Mouse (Mus musculus): ENCODE data around the gene Pygm. TPM values are rescaled to one million over a fixed set of nuclear protein-coding genes. Genes with fewer than 3 reads are reported as not detected.

Gene Pygm
- polyA plus RNA-seq, 1 experiment from 2014 or later: 14.4 TPM

DNA sequence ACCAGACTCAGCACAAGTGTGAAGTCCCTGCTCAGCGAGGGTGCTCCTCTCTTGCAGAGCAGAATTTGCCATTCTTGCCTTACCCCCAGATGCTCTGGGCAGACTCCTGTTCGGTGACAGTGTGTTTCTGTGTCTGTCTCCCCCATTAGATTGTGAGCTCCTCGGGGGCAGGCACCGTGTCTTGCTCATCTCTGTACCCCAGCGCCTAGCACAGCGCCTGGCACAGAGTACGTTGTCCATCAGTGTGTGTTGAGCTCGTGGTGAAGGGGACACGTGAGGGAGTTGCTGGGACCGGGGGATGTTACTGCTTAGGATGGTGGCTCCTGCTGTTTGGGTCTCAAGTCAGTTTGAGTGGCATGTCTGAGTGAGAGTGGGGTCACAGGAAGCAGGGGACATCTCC, 19.7 kb downstream of the Pygm start:
- Histone ChIP-seq H3K4me2 (replicated peaks) (no peak overlapping the region), H3K27ac (no peak overlapping the region), H3K36me3 (no peaks in the 10 kb centered on the region), H3K9me3 (no peaks in the 10 kb centered on the region), H3K4me3 (no peak overlapping the region), H3K27me3 (peaks cover 70% of the 10 kb centered on the region), H3K9ac (no peak overlapping the region), H3K4me1 (peaks cover 31% of the 10 kb centered on the region)
- 86% methylated on average over 10 of the region's 10 CpGs for WGBS
- ATAC-seq (ENCODE audit: low FRiP score, low read depth): no peak

DNA sequence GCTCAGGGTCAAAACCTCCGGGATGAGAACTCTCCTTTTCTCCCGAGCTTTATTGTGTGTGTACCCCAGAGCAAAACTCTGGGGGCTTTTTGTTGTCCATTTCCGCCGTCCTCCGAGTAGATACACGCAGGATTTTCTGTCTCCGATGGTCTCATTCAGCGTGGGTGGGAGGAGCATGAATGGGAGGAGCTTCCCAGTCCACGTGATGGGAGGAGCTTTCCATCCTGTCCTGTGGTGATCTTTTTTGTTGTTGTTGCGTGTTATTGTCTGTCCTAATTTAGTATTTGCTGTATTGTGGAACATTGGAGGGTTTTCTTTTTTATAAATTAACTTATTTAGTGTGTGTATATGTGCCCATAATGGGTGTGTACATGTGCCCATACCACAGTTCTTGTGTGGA, 21.2 kb downstream of the Pygm start:
- H3K36me3 ChIP-seq: no peaks in the 10 kb centered on the region
- H3K9me3 ChIP-seq: no peaks in the 10 kb centered on the region
- H3K4me2 ChIP-seq (replicated peaks): no peak overlapping the region
- H3K27me3 ChIP-seq: peaks cover 55% of the 10 kb centered on the region
- no peak overlapping the region for H3K9ac ChIP-seq
- no peak overlapping the region for H3K27ac ChIP-seq
- WGBS: 71% methylated on average over 10 of the region's 10 CpGs
- H3K4me3 ChIP-seq: no peak overlapping the region
- H3K4me1 ChIP-seq: peaks cover 16% of the 10 kb centered on the region
- ATAC-seq (ENCODE audit: low FRiP score, low read depth): no peak

DNA sequence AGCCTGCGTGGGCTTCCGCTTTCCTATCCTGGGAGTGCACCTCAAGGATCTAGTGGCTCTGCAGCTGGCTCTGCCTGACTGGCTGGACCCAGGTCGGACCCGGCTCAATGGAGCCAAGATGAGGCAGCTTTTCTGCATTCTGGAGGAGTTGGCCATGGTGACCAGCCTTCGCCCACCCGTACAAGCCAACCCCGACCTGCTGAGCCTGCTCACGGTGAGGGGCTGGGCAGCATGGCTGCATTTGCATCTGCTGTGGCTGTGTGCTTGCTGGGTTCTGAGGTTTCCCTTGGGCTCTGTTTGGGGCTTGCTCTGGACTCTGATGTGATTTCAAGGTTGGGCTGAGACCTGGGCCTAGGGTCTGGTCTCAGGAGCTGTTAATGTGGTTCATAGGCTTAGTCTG, 22.9 kb downstream of the Pygm start:
- Histone ChIP-seq H3K9ac (no peak overlapping the region), H3K36me3 (no peaks in the 10 kb centered on the region), H3K9me3 (no peaks in the 10 kb centered on the region), H3K4me1 (no peaks in the 10 kb centered on the region; the same call in 1 of the 2 replicates), H3K4me2 (replicated peaks) (no peak overlapping the region), H3K4me3 (no peak overlapping the region), H3K27me3 (peaks cover 38% of the 10 kb centered on the region), H3K27ac (no peak overlapping the region)
- 77% methylated on average over 8 of the region's 8 CpGs for WGBS
- no peak for ATAC-seq (ENCODE audit: low FRiP score, low read depth)

DNA sequence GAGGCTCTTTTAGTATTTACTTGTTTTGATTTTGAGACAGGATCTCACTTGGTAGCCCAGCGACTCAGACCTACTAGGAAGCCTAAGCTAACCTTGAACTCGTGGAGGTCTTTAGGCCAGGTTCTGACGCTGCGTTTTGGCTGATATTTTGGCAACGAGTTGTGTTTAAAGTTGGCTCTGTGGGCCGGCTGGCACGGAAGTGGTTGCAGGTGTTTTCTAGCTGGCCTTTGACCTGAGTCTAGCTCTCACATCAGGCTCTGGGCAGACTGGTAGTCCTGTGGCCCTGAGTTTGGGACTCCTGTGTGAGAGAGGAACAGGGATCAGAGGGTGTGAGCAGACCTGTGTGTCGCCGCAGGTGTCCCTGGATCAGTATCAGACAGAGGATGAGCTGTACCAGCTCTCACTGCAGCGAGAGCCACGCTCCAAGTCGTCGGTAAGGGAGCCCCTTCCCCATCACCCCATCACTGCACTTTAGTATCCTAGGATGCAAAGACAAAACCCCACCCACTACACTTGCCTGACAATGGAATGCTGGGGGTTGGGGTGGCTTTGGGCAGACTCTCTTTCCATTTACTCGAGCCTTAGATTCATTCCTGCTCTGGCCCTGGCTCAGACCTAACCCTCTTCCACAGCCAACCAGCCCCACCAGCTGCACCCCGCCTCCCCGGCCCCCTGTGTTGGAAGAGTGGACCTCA, 23.8 kb downstream of the Pygm start:
- Histone ChIP-seq H3K27ac (no peak overlapping the region), H3K27me3 (peaks cover 29% of the 10 kb centered on the region), H3K9ac (no peak overlapping the region), H3K4me2 (replicated peaks) (no peak overlapping the region), H3K4me3 (no peak overlapping the region), H3K36me3 (no peaks in the 10 kb centered on the region), H3K4me1 (no peaks in the 10 kb centered on the region), H3K9me3 (no peaks in the 10 kb centered on the region)
- ATAC-seq (ENCODE audit: low FRiP score, low read depth): no peak
- 47% methylated on average over 16 of the region's 16 CpGs for WGBS

DNA sequence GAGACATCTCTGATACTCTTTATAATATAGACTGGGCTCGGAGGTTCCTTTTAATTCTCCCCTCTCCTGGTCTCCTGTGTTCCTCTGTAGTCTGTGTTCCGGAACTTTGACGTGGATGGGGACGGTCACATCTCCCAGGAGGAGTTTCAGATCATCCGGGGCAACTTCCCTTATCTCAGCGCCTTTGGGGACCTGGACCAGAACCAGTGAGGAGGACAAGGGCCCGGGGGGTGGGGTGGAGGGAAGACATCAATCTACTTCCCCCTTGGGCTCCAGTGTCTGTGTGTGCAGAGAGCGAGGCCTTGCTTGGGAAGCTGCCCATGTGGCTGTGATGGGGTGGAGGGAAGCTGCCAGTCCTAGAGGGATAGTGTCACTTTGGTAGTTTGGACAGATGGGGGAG, 24.6 kb downstream of the Pygm start:
- Histone ChIP-seq H3K4me1 (no peaks in the 10 kb centered on the region), H3K36me3 (no peaks in the 10 kb centered on the region), H3K4me3 (no peak overlapping the region), H3K9ac (no peak overlapping the region), H3K27ac (no peak overlapping the region), H3K27me3 (peaks cover 22% of the 10 kb centered on the region), H3K4me2 (replicated peaks) (no peak overlapping the region), H3K9me3 (no peaks in the 10 kb centered on the region)
- WGBS: 83% methylated on average over 8 of the region's 8 CpGs
- ATAC-seq (ENCODE audit: low FRiP score, low read depth): no peak

DNA sequence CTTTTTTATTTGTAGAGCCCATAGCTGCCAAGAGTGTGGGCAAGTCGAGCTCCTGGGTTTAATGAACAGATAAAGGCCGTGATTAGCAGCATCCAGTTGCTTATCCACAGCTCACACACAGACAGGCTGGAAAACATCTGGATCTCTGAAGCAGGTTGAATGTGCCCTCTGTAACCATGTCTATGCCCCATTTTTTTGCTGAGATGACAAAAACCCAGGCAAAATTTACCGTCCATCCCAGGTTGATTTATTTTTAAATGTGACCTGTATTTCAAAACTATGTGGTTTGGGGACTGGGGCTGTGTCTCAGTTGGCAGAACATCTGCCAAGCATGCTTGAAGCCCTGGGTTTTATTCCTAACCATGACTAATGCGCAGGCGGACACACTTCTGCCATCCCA, 25.0 kb downstream of the Pygm start:
- Histone ChIP-seq H3K36me3 (no peaks in the 10 kb centered on the region), H3K9me3 (no peaks in the 10 kb centered on the region), H3K4me1 (no peaks in the 10 kb centered on the region), H3K4me3 (no peak overlapping the region), H3K9ac (no peak overlapping the region), H3K27ac (no peak overlapping the region), H3K4me2 (replicated peaks) (no peak overlapping the region), H3K27me3 (peaks cover 22% of the 10 kb centered on the region)
- ATAC-seq (ENCODE audit: low FRiP score, low read depth): no peak
- 73% methylated on average over 5 of the region's 5 CpGs for WGBS

DNA sequence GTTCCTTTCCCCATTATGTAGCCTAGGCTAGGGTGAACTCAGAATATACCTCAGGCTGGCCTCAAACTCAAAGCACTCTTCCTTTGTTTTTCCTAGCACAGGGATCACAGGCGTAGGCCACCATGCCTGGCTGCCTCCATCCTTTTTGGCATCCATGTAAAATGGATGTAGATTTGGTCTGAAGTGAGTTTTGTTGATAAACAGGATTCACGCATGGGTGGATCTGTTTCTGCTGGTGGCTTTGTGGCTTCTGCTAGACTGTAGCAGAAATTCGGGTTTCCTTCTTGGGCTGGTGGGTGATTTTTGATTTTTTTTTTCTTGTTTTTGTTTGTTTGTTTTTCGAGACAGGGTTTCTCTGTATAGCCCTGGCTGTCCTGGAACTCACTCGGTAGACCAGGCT, 25.7 kb downstream of the Pygm start:
- Histone ChIP-seq H3K27ac (no peak overlapping the region), H3K4me1 (no peaks in the 10 kb centered on the region), H3K4me3 (no peak overlapping the region), H3K9ac (no peak overlapping the region), H3K36me3 (no peaks in the 10 kb centered on the region), H3K4me2 (replicated peaks) (no peak overlapping the region), H3K9me3 (no peaks in the 10 kb centered on the region), H3K27me3 (peaks cover 20% of the 10 kb centered on the region)
- 77% methylated on average over 5 of the region's 5 CpGs for WGBS
- no peak for ATAC-seq (ENCODE audit: low FRiP score, low read depth)

DNA sequence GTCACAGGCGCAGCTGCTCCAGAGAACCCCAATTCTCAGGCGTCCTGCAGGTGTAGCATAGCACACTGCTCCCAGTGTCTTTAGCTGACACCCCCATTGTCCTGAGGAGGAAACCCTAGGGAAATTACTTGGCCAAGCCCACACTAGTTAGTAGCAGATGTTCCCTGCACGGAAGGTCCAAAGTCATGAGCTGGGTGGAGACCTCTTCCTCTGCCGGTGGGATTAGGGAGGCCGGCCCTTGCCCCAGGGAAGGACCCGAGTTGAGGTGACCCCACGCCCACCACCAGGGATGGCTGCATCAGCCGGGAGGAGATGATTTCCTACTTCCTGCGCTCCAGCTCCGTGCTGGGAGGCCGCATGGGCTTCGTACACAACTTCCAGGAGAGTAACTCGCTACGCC, 28.6 kb downstream of the Pygm start:
- H3K4me2 ChIP-seq (replicated peaks): no peak overlapping the region
- H3K36me3 ChIP-seq: no peaks in the 10 kb centered on the region
- H3K27ac ChIP-seq: no peak overlapping the region
- peaks cover 9% of the 10 kb centered on the region for H3K4me1 ChIP-seq
- H3K4me3 ChIP-seq: no peak overlapping the region
- ATAC-seq (ENCODE audit: low FRiP score, low read depth): no peak
- WGBS: 67% methylated on average over 14 of the region's 14 CpGs
- H3K27me3 ChIP-seq: peaks cover 40% of the 10 kb centered on the region
- no peaks in the 10 kb centered on the region for H3K9me3 ChIP-seq
- H3K9ac ChIP-seq: no peak overlapping the region

DNA sequence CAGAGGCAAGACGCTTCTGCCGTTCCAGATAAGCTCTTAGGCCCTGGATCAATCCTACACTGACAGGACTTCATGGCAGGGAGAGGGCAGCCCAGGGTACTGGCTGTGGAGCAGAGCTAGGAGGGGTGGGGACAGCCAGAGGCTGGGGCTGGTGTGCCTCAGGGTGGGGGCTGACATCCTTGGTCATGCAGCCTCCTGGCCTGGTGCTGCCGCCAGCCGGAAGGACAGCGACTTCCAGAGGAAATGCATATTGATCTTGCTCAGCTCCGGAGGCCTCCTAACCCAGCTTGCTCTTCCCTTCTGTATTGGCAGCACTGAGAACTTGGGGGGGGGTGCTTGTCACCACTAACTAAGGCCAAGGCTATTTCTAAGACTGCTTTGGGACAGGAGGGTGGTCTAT, 31.3 kb downstream of the Pygm start:
- peaks cover 62% of the 10 kb centered on the region for H3K27me3 ChIP-seq
- H3K4me2 ChIP-seq (replicated peaks): no peak overlapping the region
- WGBS: 48% methylated on average over 6 of the region's 6 CpGs
- peaks cover 21% of the 10 kb centered on the region for H3K4me1 ChIP-seq
- no peaks in the 10 kb centered on the region for H3K36me3 ChIP-seq
- ATAC-seq (ENCODE audit: low FRiP score, low read depth): no peak
- H3K4me3 ChIP-seq: no peak overlapping the region
- H3K27ac ChIP-seq: no peak overlapping the region
- H3K9me3 ChIP-seq: no peaks in the 10 kb centered on the region
- H3K9ac ChIP-seq: no peak overlapping the region

DNA sequence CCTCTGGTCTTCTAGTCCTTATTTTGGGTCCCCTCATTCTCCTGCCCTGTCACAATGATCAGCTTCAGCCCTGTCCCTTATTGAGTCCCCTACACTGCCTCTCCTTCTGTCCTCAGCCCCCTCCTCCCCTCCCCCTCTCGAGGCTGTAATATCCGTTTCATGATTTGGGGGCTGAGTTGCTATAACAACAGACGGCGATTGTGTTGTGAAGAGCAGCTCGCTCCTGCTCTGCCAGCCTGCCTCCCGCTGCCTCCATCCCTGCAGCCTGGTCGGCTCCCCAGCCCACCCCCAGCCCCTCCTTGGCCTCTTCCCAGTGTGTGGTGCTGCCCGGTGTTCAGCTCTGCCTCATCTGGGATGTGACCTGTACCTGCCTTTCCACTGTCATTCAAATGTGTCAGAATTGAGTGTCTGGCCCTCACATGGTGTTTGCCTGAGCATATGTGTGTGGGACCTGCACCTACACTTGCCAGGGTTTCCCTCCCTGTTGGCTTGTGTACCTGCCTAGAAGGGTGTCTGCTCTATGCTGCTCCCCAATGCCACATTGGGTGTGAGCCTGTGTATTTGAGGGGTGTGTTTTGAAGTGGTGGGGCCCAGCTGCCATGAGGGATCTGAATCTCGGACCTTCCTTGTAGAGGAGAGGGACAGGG, 32.0 kb downstream of the Pygm start:
- Histone ChIP-seq H3K4me1 (peaks cover 21% of the 10 kb centered on the region), H3K9ac (no peak overlapping the region), H3K27me3 (peaks cover 69% of the 10 kb centered on the region), H3K4me3 (no peak overlapping the region), H3K9me3 (no peaks in the 10 kb centered on the region), H3K27ac (no peak overlapping the region), H3K4me2 (replicated peaks) (no peak overlapping the region), H3K36me3 (no peaks in the 10 kb centered on the region)
- 8% methylated on average over 9 of the region's 9 CpGs for WGBS
- ATAC-seq (ENCODE audit: low FRiP score, low read depth): no peak

DNA sequence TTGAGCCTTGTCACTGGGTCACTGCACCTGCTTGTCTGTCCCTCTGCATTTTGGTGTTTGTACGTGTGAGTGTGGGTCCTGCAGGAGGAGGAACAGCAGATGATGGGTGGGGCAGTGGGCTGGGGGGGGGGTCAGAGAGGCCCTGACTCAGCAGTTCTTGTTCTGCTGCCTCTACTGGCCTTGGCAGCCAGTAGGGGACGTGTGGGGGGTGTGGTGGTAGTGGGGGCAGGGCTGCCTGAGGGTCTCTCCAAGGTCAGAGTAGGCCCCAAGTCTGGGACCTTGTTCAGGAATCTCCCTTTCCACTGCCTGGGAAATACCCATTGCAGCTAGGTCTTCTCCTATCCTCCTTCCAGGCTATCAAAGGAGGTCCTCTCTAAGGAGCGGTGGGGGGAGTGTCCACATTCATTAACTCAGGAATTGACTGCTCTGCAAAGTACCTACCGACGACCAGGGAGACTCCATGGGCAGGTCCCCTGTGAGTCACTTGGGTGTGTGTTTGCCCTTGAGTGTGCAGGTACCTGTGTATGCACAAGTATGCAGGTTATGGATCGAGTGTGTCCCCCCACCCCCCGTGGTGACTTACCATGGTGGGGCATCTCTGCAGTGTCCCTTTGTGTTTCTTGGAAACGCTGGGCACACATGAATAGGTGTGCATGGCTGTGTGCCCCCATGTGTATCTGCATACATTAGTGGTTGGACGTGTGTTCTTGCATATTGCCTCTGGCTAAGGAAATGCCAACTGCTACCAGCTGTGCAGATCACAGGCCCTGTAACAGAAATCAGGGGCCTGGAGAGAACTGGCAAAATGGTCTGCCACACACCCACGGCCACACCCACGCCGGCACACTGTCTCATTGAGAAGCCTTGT, 32.9 kb downstream of the Pygm start:
- ATAC-seq (ENCODE audit: low FRiP score, low read depth): no peak
- Histone ChIP-seq H3K36me3 (no peaks in the 10 kb centered on the region), H3K9me3 (no peaks in the 10 kb centered on the region), H3K9ac (no peak overlapping the region), H3K27me3 (peaks cover 78% of the 10 kb centered on the region), H3K27ac (no peak overlapping the region), H3K4me1 (peaks cover 21% of the 10 kb centered on the region), H3K4me2 (replicated peaks) (no peak overlapping the region), H3K4me3 (no peak overlapping the region)
- WGBS: 61% methylated on average over 12 of the region's 12 CpGs

DNA sequence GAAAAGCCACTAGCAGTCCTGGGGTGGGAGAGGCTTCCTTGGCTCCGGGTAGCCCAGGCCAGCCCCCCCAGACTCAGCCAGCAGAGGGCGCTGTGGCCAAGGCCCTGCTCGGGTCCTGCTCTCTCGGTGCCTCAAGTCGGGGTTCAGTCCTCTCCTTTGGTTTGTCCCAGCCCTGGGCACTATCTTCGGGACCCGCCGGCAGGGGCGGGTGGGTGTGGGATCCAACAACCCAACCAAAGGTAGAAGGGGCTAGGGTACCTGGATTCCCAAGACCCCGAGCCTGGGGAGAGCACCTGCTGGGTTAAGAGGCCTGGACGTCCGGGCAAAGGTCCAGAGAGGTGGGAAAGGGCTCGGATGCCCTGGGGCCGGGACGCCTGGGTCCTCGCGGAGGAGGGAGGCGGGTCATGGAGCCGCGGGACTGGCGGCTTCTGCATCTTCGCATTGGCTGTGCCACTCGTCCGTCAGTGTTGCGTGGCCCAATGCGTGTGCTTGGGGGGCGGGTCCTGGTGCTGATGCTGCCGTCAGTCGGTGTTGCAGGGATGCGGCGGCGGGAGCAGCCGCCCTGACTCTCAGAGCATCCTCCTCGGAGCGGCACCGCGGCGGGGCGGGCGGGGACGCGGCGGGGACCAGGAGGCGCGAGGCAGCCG, 34.2 kb downstream of the Pygm start, which contains the start of gene Nrxn2:
Nrxn2 (plus strand) TSS at position 499 of the 647 bp plus-strand sequence.
- WGBS: under 1% methylated on average over 43 of the region's 46 CpGs
- H3K9me3 ChIP-seq: no peaks in the 10 kb centered on the region
- no peak within 1 kb of the TSS for H3K27ac ChIP-seq
- peaks cover 21% of the 10 kb centered on the region for H3K4me1 ChIP-seq
- H3K4me2 ChIP-seq (replicated peaks): peak within 1 kb of the TSS; percentile 88
- no peaks in the 10 kb centered on the region for H3K36me3 ChIP-seq
- peak within 1 kb of the TSS; percentile 57 for H3K4me3 ChIP-seq
- H3K9ac ChIP-seq: peak within 1 kb of the TSS; percentile 53
- ATAC-seq (ENCODE audit: low FRiP score, low read depth): peak; percentile 92
- H3K27me3 ChIP-seq: peaks cover 91% of the 10 kb centered on the region
